Mouse (Mus musculus): ENCODE measurements around the gene Vgf.

DNA sequence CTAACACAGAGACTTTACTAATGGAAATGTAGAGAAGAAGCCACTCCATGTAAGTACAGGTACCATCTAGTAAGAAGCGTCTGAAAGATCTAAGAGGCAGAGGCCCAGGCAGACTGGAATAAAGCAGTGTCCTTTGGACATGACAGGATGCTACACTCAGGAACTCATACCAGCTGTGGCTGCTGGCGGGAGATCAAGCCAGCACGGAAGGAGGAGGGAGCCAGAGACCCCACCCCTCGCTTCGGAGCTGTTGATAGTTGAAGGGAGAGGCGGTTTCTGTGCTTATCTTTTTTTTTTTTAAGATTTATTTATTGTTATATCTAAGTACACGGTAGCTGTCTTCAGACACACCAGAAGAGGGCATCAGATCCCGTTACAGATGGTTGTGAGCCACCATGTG lies 18.9 kb upstream of the Vgf start:
- no peak for TF ChIP-seq POLR2A (IDR thresholded peaks at IDR 0.05; ENCODE audit: low read depth, low read length)
- TF ChIP-seq CTCF (IDR thresholded peaks at IDR 0.05; ENCODE audit: extremely low read depth, insufficient read length, insufficient replicate concordance, low read depth, low read length), result no peak

Data from small intestine, adult 2 months (tissue).